Mouse (Mus musculus): ENCODE data around the gene Bpifb6. TPM values are rescaled to one million over a fixed set of nuclear protein-coding genes. Genes with fewer than 3 reads are reported as not detected.

The Bpifb6 gene
- total and polyA plus RNA-seq, 2 experiments from 2014 or later, result not detected

DNA sequence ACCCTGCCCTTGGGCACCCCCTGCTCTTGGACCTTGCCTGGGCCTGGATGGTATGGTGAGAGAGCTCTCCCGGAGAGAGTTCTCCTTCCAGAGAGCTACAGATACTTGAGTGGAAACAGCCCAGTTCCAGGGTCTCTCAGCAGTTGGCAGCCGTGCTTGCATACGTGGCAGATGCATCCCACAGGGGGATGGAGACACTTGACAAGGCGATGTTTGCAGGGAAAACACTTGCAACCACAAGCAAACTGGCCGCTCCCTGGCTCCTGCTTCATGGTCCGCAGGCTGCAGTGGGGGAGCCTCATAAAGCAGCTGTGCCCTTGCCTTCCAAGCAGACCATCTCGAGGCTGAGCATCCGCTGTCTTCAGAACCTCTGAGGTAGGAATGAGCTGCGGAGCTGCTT, 25.4 kb upstream of the Bpifb6 start, which contains the start of gene Bpifb2:
TSS of gene Bpifb2 (plus strand) at position 301 of the 400 bp plus-strand sequence.
- Histone ChIP-seq H3K4me3 (ENCODE audit: low read depth, low read length) (no peak within 1 kb of the TSS), H3K9me3 (ENCODE audit: low read length) (no peaks in the 10 kb centered on the region), H3K9ac (no peak within 1 kb of the TSS), H3K36me3 (ENCODE audit: insufficient read depth) (no peaks in the 10 kb centered on the region), H3K4me1 (ENCODE audit: insufficient read depth) (no peaks in the 10 kb centered on the region), H3K27ac (ENCODE audit: low read depth, low read length) (no peak within 1 kb of the TSS), H3K27me3 (ENCODE audit: insufficient read depth, low read length) (no peaks in the 10 kb centered on the region), H3K4me2 (ENCODE audit: low read depth) (no peak within 1 kb of the TSS)
- DNase-seq, result no peak
- ATAC-seq, result no peak
- 82% methylated on average over 9 of the region's 9 CpGs for WGBS
- no peak for TF ChIP-seq CTCF (IDR thresholded peaks at IDR 0.05; ENCODE audit: low read depth)

DNA sequence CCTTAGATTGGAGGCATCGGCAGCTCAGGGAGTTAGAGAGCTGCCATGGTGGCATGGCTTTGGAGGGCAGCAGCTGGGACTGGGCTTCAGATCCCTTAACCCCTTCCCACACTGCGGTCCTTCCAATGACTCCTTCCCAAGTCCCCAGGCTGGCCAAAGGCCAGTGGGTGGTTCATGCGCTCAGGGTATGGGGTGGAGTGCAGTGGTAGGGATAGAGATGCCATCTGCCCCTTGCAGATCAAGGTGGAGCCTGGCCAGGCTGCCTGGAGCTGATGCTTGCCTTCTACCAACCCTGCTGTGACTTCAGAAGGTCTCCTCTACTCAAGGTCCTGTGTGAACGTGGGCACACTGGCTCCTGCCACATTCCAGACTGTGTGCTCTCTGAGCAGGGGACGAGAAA, 1.1 kb upstream of the Bpifb6 start:
- ATAC-seq (no peak), DNase-seq (no peak)
- H3K9ac ChIP-seq, result no peak overlapping the region
- no peaks in the 10 kb centered on the region for H3K27me3 ChIP-seq (ENCODE audit: insufficient read depth, low read length)
- WGBS, result 73% methylated on average over 5 of the region's 5 CpGs
- H3K4me2 ChIP-seq (ENCODE audit: low read depth), result no peak overlapping the region
- no peak for TF ChIP-seq CTCF (IDR thresholded peaks at IDR 0.05; ENCODE audit: low read depth)
- H3K27ac ChIP-seq (ENCODE audit: low read depth, low read length), result no peak overlapping the region
- no peaks in the 10 kb centered on the region for H3K4me1 ChIP-seq (ENCODE audit: insufficient read depth)
- no peak overlapping the region for H3K4me3 ChIP-seq (ENCODE audit: low read depth, low read length)
- H3K36me3 ChIP-seq (ENCODE audit: insufficient read depth), result no peaks in the 10 kb centered on the region
- no peaks in the 10 kb centered on the region for H3K9me3 ChIP-seq (ENCODE audit: low read length)

DNA sequence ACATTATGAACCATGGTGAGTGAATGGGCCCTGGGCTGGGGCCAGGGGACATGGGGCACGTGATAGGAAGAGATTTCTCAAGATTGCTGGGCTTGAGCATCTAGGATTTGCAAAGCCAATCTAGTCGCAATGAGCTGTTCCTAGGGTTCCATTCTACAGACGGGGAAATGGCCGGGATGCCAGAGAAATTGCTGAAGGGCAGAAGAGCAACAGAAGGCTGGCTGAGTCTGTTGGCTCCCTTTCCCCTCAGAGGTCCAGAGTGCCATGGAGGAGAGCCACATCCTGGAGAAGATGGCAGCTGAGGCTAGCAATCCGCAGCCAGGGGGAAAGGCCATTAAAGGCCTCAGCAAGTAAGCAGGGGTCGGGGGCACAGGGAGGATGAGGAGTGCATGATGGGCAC, 2.5 kb downstream of the Bpifb6 start:
- no peak overlapping the region for H3K9ac ChIP-seq
- no peaks in the 10 kb centered on the region for H3K36me3 ChIP-seq (ENCODE audit: insufficient read depth)
- no peak for DNase-seq
- no peak overlapping the region for H3K4me2 ChIP-seq (ENCODE audit: low read depth)
- 77% methylated on average over 6 of the region's 6 CpGs for WGBS
- no peak for TF ChIP-seq CTCF (IDR thresholded peaks at IDR 0.05; ENCODE audit: low read depth)
- no peak overlapping the region for H3K27ac ChIP-seq (ENCODE audit: low read depth, low read length)
- H3K4me1 ChIP-seq (ENCODE audit: insufficient read depth), result no peaks in the 10 kb centered on the region
- H3K9me3 ChIP-seq (ENCODE audit: low read length), result no peaks in the 10 kb centered on the region
- no peaks in the 10 kb centered on the region for H3K27me3 ChIP-seq (ENCODE audit: insufficient read depth, low read length)
- no peak for ATAC-seq
- no peak overlapping the region for H3K4me3 ChIP-seq (ENCODE audit: low read depth, low read length)

DNA sequence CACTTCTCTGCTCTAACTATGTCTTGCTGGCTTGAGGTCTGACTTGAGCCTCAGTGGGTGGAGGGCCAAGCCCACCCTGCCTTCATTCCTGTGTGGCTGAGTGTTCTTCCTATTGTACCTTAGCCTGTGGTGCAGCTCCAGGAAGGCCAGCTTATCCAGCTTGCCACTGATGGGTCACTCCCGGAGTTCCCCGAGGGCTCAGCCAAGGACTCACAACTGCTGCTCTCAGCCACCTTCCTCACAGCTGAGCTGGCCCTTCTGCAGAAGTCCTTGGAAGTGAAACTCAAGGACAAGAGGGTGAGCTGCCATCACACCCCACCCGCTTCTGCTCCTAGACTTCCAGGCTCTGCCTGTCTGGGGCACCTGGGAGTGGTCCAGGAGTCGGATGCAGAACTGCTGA, 6.4 kb downstream of the Bpifb6 start:
- Histone ChIP-seq H3K9ac (no peak overlapping the region), H3K4me1 (ENCODE audit: insufficient read depth) (no peaks in the 10 kb centered on the region), H3K27me3 (ENCODE audit: insufficient read depth, low read length) (no peaks in the 10 kb centered on the region), H3K9me3 (ENCODE audit: low read length) (no peaks in the 10 kb centered on the region), H3K4me2 (ENCODE audit: low read depth) (no peak overlapping the region), H3K27ac (ENCODE audit: low read depth, low read length) (no peak overlapping the region), H3K4me3 (ENCODE audit: low read depth, low read length) (no peak overlapping the region), H3K36me3 (ENCODE audit: insufficient read depth) (no peaks in the 10 kb centered on the region)
- no peak for TF ChIP-seq CTCF (IDR thresholded peaks at IDR 0.05; ENCODE audit: low read depth)
- 83% methylated on average over 4 of the region's 4 CpGs for WGBS
- DNase-seq, result no peak
- ATAC-seq, result no peak

DNA sequence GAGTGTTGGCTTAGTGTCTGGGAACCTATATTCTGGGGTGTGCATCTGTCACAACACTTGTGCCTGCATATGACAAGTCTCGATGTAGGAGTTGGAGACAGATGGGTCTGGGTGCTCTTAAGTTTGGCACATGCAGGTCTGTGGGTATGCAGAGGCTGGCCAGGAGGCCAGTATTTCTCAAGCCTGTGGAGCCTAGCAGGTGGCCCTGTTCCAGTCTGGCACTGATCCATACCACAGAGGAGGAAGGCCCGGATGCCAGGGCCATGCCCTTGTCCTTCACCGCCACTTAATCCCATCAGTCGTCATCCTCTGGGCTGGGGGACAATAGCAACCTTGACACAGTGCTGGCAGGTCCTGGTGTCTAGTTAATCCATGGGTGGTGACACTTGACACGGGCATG, 14.0 kb downstream of the Bpifb6 start:
- no peak for TF ChIP-seq CTCF (IDR thresholded peaks at IDR 0.05; ENCODE audit: low read depth)
- DNase-seq, result peak; percentile 33
- no peaks in the 10 kb centered on the region for H3K9me3 ChIP-seq (ENCODE audit: low read length)
- 34% methylated on average over 5 of the region's 5 CpGs for WGBS
- H3K4me1 ChIP-seq (ENCODE audit: insufficient read depth), result no peaks in the 10 kb centered on the region
- ATAC-seq, result peak; percentile 63
- H3K36me3 ChIP-seq (ENCODE audit: insufficient read depth), result no peaks in the 10 kb centered on the region
- no peaks in the 10 kb centered on the region for H3K27me3 ChIP-seq (ENCODE audit: insufficient read depth, low read length)
- H3K27ac ChIP-seq (ENCODE audit: low read depth, low read length), result no peak overlapping the region
- no peak overlapping the region for H3K4me3 ChIP-seq (ENCODE audit: low read depth, low read length)
- no peak overlapping the region for H3K4me2 ChIP-seq (ENCODE audit: low read depth)
- no peak overlapping the region for H3K9ac ChIP-seq

DNA sequence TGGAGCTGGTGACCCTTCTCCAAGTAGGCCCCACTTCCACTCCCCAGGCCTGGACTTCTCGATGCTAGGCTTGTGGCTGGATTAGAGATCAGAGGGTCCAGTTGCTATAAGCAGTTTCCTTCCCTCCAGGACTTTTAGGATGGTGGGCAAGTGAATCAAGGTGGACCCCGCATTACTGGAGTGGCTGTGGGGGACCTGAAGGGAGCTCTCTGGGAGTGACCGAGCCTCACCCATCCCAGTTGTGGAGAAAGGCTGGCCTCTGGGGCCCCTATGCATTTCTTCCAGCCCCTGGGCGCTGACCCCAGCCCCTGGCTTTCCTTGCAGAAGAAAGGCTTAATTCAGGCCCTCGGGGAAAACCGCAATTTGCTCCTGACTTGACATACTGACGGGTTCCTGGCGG, 17.7 kb downstream of the Bpifb6 start, which contains the start of gene Bpifb3:
TSS of gene Bpifb3 (plus strand) at position 301 of the 400 bp plus-strand sequence.
- no peak within 1 kb of the TSS for H3K4me2 ChIP-seq (ENCODE audit: low read depth)
- H3K4me3 ChIP-seq (ENCODE audit: low read depth, low read length), result no peak within 1 kb of the TSS
- H3K4me1 ChIP-seq (ENCODE audit: insufficient read depth), result no peaks in the 10 kb centered on the region
- ATAC-seq, result no peak
- H3K9me3 ChIP-seq (ENCODE audit: low read length), result no peaks in the 10 kb centered on the region
- 54% methylated on average over 8 of the region's 8 CpGs for WGBS
- H3K27me3 ChIP-seq (ENCODE audit: insufficient read depth, low read length), result no peaks in the 10 kb centered on the region
- H3K36me3 ChIP-seq (ENCODE audit: insufficient read depth), result no peaks in the 10 kb centered on the region
- H3K27ac ChIP-seq (ENCODE audit: low read depth, low read length), result no peak within 1 kb of the TSS
- TF ChIP-seq CTCF (IDR thresholded peaks at IDR 0.05; ENCODE audit: low read depth), result no peak
- no peak within 1 kb of the TSS for H3K9ac ChIP-seq
- DNase-seq, result no peak

DNA sequence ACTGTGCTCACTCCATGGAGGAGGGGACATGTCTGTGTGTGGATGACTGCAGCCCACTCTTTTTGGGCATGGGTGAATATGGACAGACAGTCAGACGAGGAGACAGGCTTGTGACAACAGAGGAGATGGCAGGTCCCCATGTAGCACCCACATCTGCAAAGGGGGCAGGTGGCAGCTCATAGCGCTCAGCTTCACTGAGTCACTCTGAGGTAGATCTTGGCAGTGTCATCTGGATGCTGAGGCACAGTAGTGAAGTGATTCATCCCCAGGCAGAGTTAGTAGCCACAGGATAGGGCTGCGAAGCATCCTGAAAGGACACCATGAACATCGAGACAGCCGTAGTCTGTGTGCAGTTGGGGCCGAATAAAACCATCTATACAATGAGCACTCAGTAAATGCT, 21.1 kb downstream of the Bpifb6 start:
- Histone ChIP-seq H3K27ac (ENCODE audit: low read depth, low read length) (no peak overlapping the region), H3K9me3 (ENCODE audit: low read length) (no peaks in the 10 kb centered on the region), H3K4me2 (ENCODE audit: low read depth) (no peak overlapping the region), H3K36me3 (ENCODE audit: insufficient read depth) (no peaks in the 10 kb centered on the region), H3K9ac (no peak overlapping the region), H3K27me3 (ENCODE audit: insufficient read depth, low read length) (no peaks in the 10 kb centered on the region), H3K4me1 (ENCODE audit: insufficient read depth) (no peaks in the 10 kb centered on the region), H3K4me3 (ENCODE audit: low read depth, low read length) (no peak overlapping the region)
- WGBS, result 84% methylated on average over 6 of the region's 6 CpGs
- ATAC-seq (no peak), DNase-seq (no peak)
- no peak for TF ChIP-seq CTCF (IDR thresholded peaks at IDR 0.05; ENCODE audit: low read depth)
